Mouse (Mus musculus): ENCODE measurements around the gene Ets1.

DNA sequence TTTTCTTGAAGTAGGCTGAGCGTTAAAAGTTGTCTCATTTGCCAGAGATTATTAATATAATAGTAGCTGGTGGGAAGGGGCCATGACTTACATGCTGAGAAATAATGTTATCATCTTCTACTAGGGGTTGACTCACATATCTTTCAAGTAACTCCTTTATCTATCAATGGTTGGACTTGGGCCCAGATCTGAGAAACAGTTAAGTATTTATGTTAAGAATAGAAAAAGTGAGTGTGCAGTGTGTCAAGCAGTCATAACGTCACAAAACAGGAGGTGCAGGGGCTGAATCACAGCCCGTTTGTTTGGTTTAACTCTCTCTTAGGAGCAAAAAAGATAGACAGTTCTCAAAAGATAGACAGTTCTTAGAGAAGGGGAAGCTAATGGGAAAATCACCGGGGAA is 170.1 kb downstream of the Ets1 start:
- TF ChIP-seq POLR2A (IDR thresholded peaks at IDR 0.05; ENCODE audit: insufficient read depth, low read length) (no peak), CTCF (IDR thresholded peaks at IDR 0.05; ENCODE audit: low read depth, low read length) (no peak)

All from ES-Bruce4 (cell line).